Mouse (Mus musculus) MEL (cell line): ENCODE data around the gene Gm5678.
A peak's percentile ranks its signal among the peaks of the same experiment; 100 is the strongest.

Experiments used
- CHD1 ChIP-seq: IDR thresholded peaks from 2 replicates; pipeline ENCODE4 v1.6.1; 2012; ENCODE audit warnings: low read depth, mild to moderate bottlenecking, inconsistent platforms, low read length, improper control_type of control experiment
- CTCF ChIP-seq, 3 experiments: IDR thresholded peaks in 2 of 3; conservative IDR thresholded peaks in 1 of 3; 2 replicates each; pipeline ENCODE4 v1.5.1; 2011 to 2012; ENCODE audit warnings: low read length in 3 of 3, low read depth in 2 of 3, mild to moderate bottlenecking in 2 of 3, improper control_type of control experiment in 1 of 3, inconsistent platforms in 1 of 3, mixed read lengths in 1 of 3, moderate library complexity in 1 of 3; ENCODE audit not compliant: control insufficient read depth in 1 of 3, insufficient read depth in 1 of 3, poor library complexity in 1 of 3, severe bottlenecking in 1 of 3
- ELF1 ChIP-seq: IDR thresholded peaks from 2 replicates; pipeline ENCODE4 v1.6.1; 2014; ENCODE audit warnings: low read depth, mild to moderate bottlenecking, inconsistent platforms, low read length, improper control_type of control experiment, moderate library complexity
- MAX ChIP-seq: IDR thresholded peaks from 2 replicates; pipeline ENCODE4 v1.6.1; 2011; ENCODE audit warnings: low read length, improper control_type of control experiment
- MXI1 ChIP-seq: IDR thresholded peaks from 2 replicates; pipeline ENCODE4 v1.6.1; 2011; ENCODE audit warnings: mild to moderate bottlenecking, low read depth, low read length, improper control_type of control experiment
- MYB ChIP-seq: IDR thresholded peaks from 2 replicates; pipeline ENCODE4 v1.6.1; 2011; ENCODE audit warnings: mild to moderate bottlenecking, low read depth, low read length, improper control_type of control experiment
- POLR2AphosphoS2 ChIP-seq: IDR thresholded peaks from 2 replicates; pipeline ENCODE4 v1.6.1; 2011; ENCODE audit warnings: low read length, improper control_type of control experiment
- SMC3 ChIP-seq: IDR thresholded peaks from 2 replicates; pipeline ENCODE4 v1.6.1; 2011; ENCODE audit warnings: low read depth, low read length, improper control_type of control experiment

DNA sequence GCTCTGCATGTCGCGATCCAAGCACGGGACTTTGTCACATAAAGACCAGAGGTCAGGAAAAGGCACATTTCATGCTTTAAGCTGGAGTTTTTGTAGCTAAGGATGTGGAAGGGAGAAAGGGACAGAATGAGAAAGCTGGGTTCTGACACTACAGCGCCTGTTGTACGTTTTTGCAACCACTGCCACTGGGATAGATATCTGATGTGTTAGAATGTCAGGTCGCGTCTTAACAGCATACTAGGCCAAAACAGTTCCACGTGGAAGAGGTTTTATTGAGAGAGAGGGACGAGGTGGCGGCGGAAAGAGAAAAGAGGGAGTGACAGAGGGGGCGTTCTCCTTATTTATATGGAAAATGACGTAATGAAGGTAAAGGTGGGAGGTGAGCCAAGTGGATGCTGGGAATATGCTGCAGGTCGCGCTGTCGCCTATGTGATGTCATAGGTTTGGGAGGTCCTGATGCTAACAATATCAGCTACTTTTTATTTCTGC, 23.4 kb upstream of the Gm5678 start:
- TF ChIP-seq SMC3 (no peak), MYB (no peak), CTCF (IDR thresholded peaks at IDR 0.05 in 2 of 3, conservative IDR thresholded peaks at IDR 0.05 in 1 of 3; ENCODE audit: control insufficient read depth in 1 of 3, insufficient read depth in 1 of 3, low read depth in 2 of 3, low read length in 3 of 3, poor library complexity in 1 of 3, severe bottlenecking in 1 of 3) (no peak), MXI1 (peak; percentile 91), MAX (peak; percentile 84), ELF1 (no peak), CHD1 (peak; percentile 79; the same call in 1 of the 2 replicates), POLR2AphosphoS2 (no peak)
